Mouse (Mus musculus): ENCODE data around the gene Srpk1. TPM values are rescaled to one million over a fixed set of nuclear protein-coding genes. Genes with fewer than 3 reads are reported as not detected.

The Srpk1 gene
- polyA plus RNA-seq, 1 experiment from 2014 or later, result 37.1 TPM

DNA sequence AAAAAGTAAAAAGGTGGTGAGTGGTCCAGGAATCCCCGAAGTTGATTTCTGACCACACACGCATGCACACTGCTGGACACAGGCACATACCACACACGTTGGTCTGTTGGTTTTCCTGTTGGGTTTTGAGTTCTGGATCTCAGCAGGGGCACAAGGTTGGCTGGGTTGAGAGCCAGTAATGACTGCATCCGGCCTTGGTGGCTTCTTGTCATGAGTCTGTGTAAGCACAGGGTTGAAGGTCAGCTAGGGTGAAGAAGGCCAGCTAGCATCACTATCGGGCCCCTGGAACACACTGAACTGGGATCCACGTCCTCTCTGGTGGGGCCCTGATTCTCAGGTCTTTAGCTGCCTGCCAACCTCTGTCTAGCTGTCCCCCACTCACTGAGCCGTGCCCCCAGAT lies 50.0 kb downstream of the Srpk1 start:
- Histone ChIP-seq H3K4me2 (replicated peaks; ENCODE audit: low read depth, low read length) (no peak overlapping the region), H3K36me3 (ENCODE audit: insufficient read depth, low read length) (no peaks in the 10 kb centered on the region), H3K27me3 (replicated peaks; ENCODE audit: insufficient read depth, low read length) (no peaks in the 10 kb centered on the region), H3K27ac (ENCODE audit: low read length) (no peak overlapping the region), H3K4me3 (ENCODE audit: low read depth, low read length) (no peak overlapping the region), H3K9ac (replicated peaks; ENCODE audit: low read depth) (no peak overlapping the region), H3K4me1 (ENCODE audit: insufficient read depth, low read depth, low read length) (no peaks in the 10 kb centered on the region), H3K9me3 (ENCODE audit: low read length) (no peaks in the 10 kb centered on the region)
- 77% methylated on average over 7 of the region's 7 CpGs for WGBS
- no peak for DNase-seq (ENCODE audit: low spot score)
- ATAC-seq, result no peak
- TF ChIP-seq EP300 (IDR thresholded peaks at IDR 0.05) (no peak), CTCF (IDR thresholded peaks at IDR 0.05) (no peak)

DNA sequence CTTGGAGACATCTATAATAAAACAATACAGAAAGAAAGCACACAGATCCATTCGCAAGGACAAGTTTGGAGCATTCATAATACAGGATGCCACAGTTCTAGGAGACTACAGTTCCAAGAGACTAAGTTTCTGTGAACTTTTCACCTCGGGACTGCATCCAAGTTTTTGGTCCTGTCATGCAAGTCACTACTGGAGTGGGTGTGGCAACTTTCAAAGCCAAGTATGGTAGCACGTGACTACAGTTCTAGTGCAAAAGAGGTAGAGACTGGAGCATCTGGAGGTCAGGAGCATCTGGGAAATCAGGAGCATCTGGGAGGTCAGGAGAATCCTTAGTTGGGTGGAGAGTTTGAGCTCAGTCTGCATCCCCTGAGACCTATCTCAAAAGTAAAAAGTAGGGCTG lies 50.6 kb downstream of the Srpk1 start:
- DNase-seq (ENCODE audit: low spot score), result no peak
- TF ChIP-seq EP300 (IDR thresholded peaks at IDR 0.05) (no peak), CTCF (IDR thresholded peaks at IDR 0.05) (no peak)
- Histone ChIP-seq H3K9me3 (ENCODE audit: low read length) (no peaks in the 10 kb centered on the region), H3K27me3 (replicated peaks; ENCODE audit: insufficient read depth, low read length) (no peaks in the 10 kb centered on the region), H3K4me2 (replicated peaks; ENCODE audit: low read depth, low read length) (no peak overlapping the region), H3K4me1 (ENCODE audit: insufficient read depth, low read depth, low read length) (no peaks in the 10 kb centered on the region), H3K4me3 (ENCODE audit: low read depth, low read length) (no peak overlapping the region), H3K27ac (ENCODE audit: low read length) (no peak overlapping the region), H3K9ac (replicated peaks; ENCODE audit: low read depth) (no peak overlapping the region), H3K36me3 (ENCODE audit: insufficient read depth, low read length) (no peaks in the 10 kb centered on the region)
- WGBS, result 67% methylated on average over 3 of the region's 3 CpGs
- ATAC-seq, result no peak

DNA sequence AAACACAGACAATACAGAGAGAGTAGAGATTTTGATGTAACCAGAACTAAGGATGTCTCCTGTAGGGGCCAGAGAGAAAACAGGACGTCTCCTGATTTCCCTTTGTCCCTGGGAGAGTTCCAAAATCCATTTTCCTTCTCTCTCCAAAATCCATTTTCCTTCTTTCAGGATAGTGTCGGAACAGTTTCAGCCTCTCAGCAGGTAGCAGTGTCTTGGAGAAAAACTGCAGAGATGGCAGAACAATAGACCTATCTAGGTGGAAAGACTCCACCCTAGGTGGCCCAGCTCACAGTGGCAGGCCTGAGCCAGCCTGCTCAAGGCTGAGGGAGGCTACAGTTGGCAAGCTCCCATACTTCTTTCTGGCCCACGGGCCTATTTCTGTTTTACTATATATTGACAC lies 55.0 kb downstream of the Srpk1 start:
- 29% methylated on average over 3 of the region's 3 CpGs for WGBS
- H3K4me1 ChIP-seq (ENCODE audit: insufficient read depth, low read depth, low read length), result no peaks in the 10 kb centered on the region
- no peaks in the 10 kb centered on the region for H3K27me3 ChIP-seq (replicated peaks; ENCODE audit: insufficient read depth, low read length)
- H3K4me3 ChIP-seq (ENCODE audit: low read depth, low read length), result no peak overlapping the region
- DNase-seq (ENCODE audit: low spot score) (no peak), ATAC-seq (no peak)
- no peak overlapping the region for H3K4me2 ChIP-seq (replicated peaks; ENCODE audit: low read depth, low read length)
- H3K9ac ChIP-seq (replicated peaks; ENCODE audit: low read depth), result no peak overlapping the region
- H3K9me3 ChIP-seq (ENCODE audit: low read length), result no peaks in the 10 kb centered on the region
- no peaks in the 10 kb centered on the region for H3K36me3 ChIP-seq (ENCODE audit: insufficient read depth, low read length)
- no peak for TF ChIP-seq CTCF (IDR thresholded peaks at IDR 0.05)
- no peak for TF ChIP-seq EP300 (IDR thresholded peaks at IDR 0.05)
- no peak overlapping the region for H3K27ac ChIP-seq (ENCODE audit: low read length)

DNA sequence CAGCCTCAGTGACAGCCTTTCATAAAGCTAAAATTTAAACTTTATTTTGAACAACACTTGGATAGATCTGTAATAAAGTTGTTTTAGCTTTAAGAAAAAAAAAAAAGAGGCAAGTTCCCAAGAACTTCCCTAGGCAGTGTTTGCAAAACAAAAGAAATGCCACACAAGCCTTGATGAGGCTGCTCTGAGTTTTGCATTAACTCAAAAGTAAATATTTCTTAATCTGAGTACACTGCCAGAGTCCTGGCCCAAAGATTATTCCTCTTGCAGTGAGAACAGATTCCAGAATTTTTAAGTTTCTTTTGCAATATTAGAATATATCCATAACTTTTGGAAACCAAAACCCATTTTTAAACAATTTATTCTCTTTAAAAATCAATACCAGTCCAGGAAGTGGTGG lies 57.3 kb downstream of the Srpk1 start:
- Histone ChIP-seq H3K4me2 (replicated peaks; ENCODE audit: low read depth, low read length) (no peak overlapping the region), H3K9ac (replicated peaks; ENCODE audit: low read depth) (no peak overlapping the region), H3K27ac (ENCODE audit: low read length) (no peak overlapping the region), H3K4me1 (ENCODE audit: insufficient read depth, low read depth, low read length) (no peaks in the 10 kb centered on the region), H3K4me3 (ENCODE audit: low read depth, low read length) (no peak overlapping the region), H3K36me3 (ENCODE audit: insufficient read depth, low read length) (no peaks in the 10 kb centered on the region), H3K27me3 (replicated peaks; ENCODE audit: insufficient read depth, low read length) (no peaks in the 10 kb centered on the region), H3K9me3 (ENCODE audit: low read length) (no peaks in the 10 kb centered on the region)
- DNase-seq (ENCODE audit: low spot score) (peak; percentile 48), ATAC-seq (no peak)
- no peak for TF ChIP-seq CTCF (IDR thresholded peaks at IDR 0.05)
- TF ChIP-seq EP300 (IDR thresholded peaks at IDR 0.05), result no peak

DNA sequence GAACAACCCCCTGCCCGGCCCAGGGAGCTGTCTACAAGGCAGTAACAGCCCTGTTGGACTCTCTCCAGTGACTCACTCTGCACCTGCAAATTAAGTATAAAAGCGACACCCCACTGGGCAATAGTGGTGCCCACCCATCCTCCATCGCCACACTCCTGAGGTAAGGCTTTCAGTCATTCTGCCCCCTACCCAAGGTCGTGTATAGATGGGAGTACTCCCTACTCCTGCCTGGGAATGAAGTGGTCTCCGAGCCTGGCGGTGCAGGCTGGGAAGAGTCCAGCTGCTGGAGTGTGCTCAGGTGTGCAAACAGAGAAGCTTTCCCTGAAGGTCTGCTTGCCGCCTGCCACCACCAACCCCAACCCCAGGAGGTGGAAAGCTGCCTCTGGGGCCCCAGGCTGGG lies 60.9 kb downstream of the Srpk1 start:
- Histone ChIP-seq H3K4me3 (ENCODE audit: low read depth, low read length) (no peak overlapping the region), H3K4me1 (ENCODE audit: insufficient read depth, low read depth, low read length) (no peaks in the 10 kb centered on the region), H3K9me3 (ENCODE audit: low read length) (no peaks in the 10 kb centered on the region), H3K36me3 (ENCODE audit: insufficient read depth, low read length) (no peaks in the 10 kb centered on the region), H3K27ac (ENCODE audit: low read length) (no peak overlapping the region; the same call in 1 of the 2 replicates), H3K4me2 (replicated peaks; ENCODE audit: low read depth, low read length) (no peak overlapping the region), H3K9ac (replicated peaks; ENCODE audit: low read depth) (no peak overlapping the region), H3K27me3 (replicated peaks; ENCODE audit: insufficient read depth, low read length) (no peaks in the 10 kb centered on the region)
- ATAC-seq (peak; percentile 56), DNase-seq (ENCODE audit: low spot score) (no peak)
- 38% methylated on average over 7 of the region's 7 CpGs for WGBS
- TF ChIP-seq EP300 (IDR thresholded peaks at IDR 0.05) (no peak), CTCF (IDR thresholded peaks at IDR 0.05) (no peak)

DNA sequence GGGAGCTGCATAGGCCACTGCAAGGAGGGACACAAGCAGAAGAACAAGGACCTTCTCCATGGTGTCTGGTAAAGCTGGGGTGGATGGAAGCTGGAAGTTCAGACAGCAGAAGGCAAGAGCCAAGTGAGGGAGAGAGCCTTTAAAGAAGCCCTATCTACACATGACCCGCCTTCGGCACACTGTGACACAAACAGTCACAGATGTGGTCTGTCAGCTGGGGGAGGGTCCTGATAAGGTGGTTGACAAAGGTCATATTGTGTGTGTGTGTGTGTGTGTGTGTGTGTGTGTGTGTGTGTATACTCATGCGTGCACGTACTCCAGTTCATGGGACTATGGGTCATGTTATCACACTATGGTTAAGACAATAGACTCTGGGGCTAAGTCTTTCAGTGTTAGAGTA lies 61.9 kb downstream of the Srpk1 start, which contains the start of gene Clps:
Gene Clps, minus strand, starts transcription at position 169 of the 400 bp plus-strand sequence.
- H3K27ac ChIP-seq (ENCODE audit: low read length), result no peak within 1 kb of the TSS; the same call in 1 of the 2 replicates
- TF ChIP-seq CTCF (IDR thresholded peaks at IDR 0.05), result no peak
- TF ChIP-seq EP300 (IDR thresholded peaks at IDR 0.05), result no peak
- no peaks in the 10 kb centered on the region for H3K36me3 ChIP-seq (ENCODE audit: insufficient read depth, low read length)
- H3K4me3 ChIP-seq (ENCODE audit: low read depth, low read length), result no peak within 1 kb of the TSS
- no peak for ATAC-seq
- no peak within 1 kb of the TSS for H3K9ac ChIP-seq (replicated peaks; ENCODE audit: low read depth)
- no peaks in the 10 kb centered on the region for H3K9me3 ChIP-seq (ENCODE audit: low read length)
- no peaks in the 10 kb centered on the region for H3K4me1 ChIP-seq (ENCODE audit: insufficient read depth, low read depth, low read length)
- 61% methylated on average over 4 of the region's 4 CpGs for WGBS
- H3K27me3 ChIP-seq (replicated peaks; ENCODE audit: insufficient read depth, low read length), result no peaks in the 10 kb centered on the region
- H3K4me2 ChIP-seq (replicated peaks; ENCODE audit: low read depth, low read length), result no peak within 1 kb of the TSS
- DNase-seq (ENCODE audit: low spot score), result no peak

DNA sequence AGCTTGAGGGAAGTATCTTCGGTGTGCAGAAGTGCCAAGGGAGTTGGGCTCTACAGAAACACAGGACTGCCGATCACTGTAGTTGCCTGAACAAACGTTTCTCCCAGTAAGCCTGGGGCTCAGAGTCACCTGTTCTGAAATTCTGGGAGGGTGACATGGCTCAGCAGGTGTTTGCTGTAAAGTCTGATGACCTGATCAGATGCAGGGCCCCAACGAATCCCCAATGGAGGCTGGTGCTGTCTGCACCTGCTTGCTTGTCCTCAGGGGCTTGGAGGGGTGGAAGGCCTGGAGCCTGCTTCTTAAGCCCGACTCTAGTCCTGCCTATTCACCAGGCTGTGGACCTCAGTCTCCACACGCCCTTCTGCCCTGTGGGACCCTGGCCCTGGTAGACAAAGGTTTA lies 64.7 kb downstream of the Srpk1 start:
- no peaks in the 10 kb centered on the region for H3K36me3 ChIP-seq (ENCODE audit: insufficient read depth, low read length)
- 73% methylated on average over 6 of the region's 6 CpGs for WGBS
- no peaks in the 10 kb centered on the region for H3K27me3 ChIP-seq (replicated peaks; ENCODE audit: insufficient read depth, low read length)
- TF ChIP-seq CTCF (IDR thresholded peaks at IDR 0.05) (no peak), EP300 (IDR thresholded peaks at IDR 0.05) (no peak)
- H3K27ac ChIP-seq (ENCODE audit: low read length), result no peak overlapping the region
- no peak overlapping the region for H3K9ac ChIP-seq (replicated peaks; ENCODE audit: low read depth)
- H3K4me2 ChIP-seq (replicated peaks; ENCODE audit: low read depth, low read length), result no peak overlapping the region
- DNase-seq (ENCODE audit: low spot score), result no peak
- no peak for ATAC-seq
- H3K4me1 ChIP-seq (ENCODE audit: insufficient read depth, low read depth, low read length), result no peaks in the 10 kb centered on the region
- H3K4me3 ChIP-seq (ENCODE audit: low read depth, low read length), result no peak overlapping the region
- H3K9me3 ChIP-seq (ENCODE audit: low read length), result no peaks in the 10 kb centered on the region
